Mouse (Mus musculus) forebrain, embryonic 13.5 days (tissue): ENCODE results near the gene Igfbp2. TPM values are rescaled to one million over a fixed set of nuclear protein-coding genes. Genes with fewer than 3 reads are reported as not detected.
A peak's percentile ranks its signal among the peaks of the same experiment; 100 is the strongest.

Experiments used
- ATAC-seq: fragments of 200-750 bp; cut with Nextera tagmentation; 2 replicates; pipeline ENCODE4 v1.8.0; 2017
- H3K27ac ChIP-seq: fragments of 300-500 bp; sonication (generic); 2 replicates; pipeline ENCODE4 v1.5.1; 2015; ENCODE audit warnings: inconsistent platforms, mild to moderate bottlenecking, moderate library complexity
- H3K27me3 ChIP-seq: fragments of 300-500 bp; sonication (generic); 2 replicates; pipeline ENCODE4 v1.6.1; 2015; ENCODE audit warnings: mild to moderate bottlenecking, inconsistent platforms
- H3K36me3 ChIP-seq: fragments of 300-500 bp; sonication (generic); 2 replicates; pipeline ENCODE4 v1.6.1; 2015; ENCODE audit warnings: mild to moderate bottlenecking, inconsistent platforms; ENCODE audit not compliant: poor library complexity, severe bottlenecking
- H3K4me1 ChIP-seq: fragments of 300-500 bp; sonication (generic); 2 replicates; pipeline ENCODE4 v1.6.1; 2015; ENCODE audit warnings: inconsistent platforms
- H3K4me2 ChIP-seq: fragments of 300-500 bp; sonication (generic); 2 replicates; pipeline ENCODE4 v1.6.1; 2015; ENCODE audit warnings: inconsistent platforms, mild to moderate bottlenecking, moderate library complexity
- H3K4me3 ChIP-seq: fragments of 300-500 bp; sonication (generic); 2 replicates; pipeline ENCODE4 v1.5.1; 2015; ENCODE audit warnings: mild to moderate bottlenecking, inconsistent platforms
- H3K9ac ChIP-seq: fragments of 300-500 bp; sonication (generic); 2 replicates; pipeline ENCODE4 v1.6.1; 2015; ENCODE audit warnings: mild to moderate bottlenecking, inconsistent platforms
- H3K9me3 ChIP-seq: fragments of 300-500 bp; sonication (generic); replicated peaks from 2 replicates; pipeline ENCODE4 v1.6.1; 2016; ENCODE audit warnings: inconsistent platforms
- WGBS: fragments of 180-500 bp; shearing (Covaris S2); methylation state at CpG from one replicate; pipeline ENCODE4 v1.1.7; 2015; 5-methylcytosine and 5-hydroxymethylcytosine counted together
- polyA plus RNA-seq: library from polyadenylated mRNA; unstranded; fragments of >200 nt; fragmentation: Nextera tagmentation; extraction: Ambion mirVana; gene quantifications from 2 replicates; pipeline ENCODE4 v1.2.1, GENCODE M21; 2015

Gene Igfbp2
- polyA plus RNA-seq, 1 experiment from 2014 or later, result 319 TPM

GRCm38 (mm10) chr1:72869275-72869674 is 45.0 kb downstream of the Igfbp2 start:
- H3K4me1 ChIP-seq, result peaks cover 65% of the 10 kb centered on the region
- H3K9ac ChIP-seq, result no peak overlapping the region; the same call in 1 of the 2 replicates
- no peak overlapping the region; the same call in 1 of the 2 replicates for H3K27ac ChIP-seq
- no peaks in the 10 kb centered on the region for H3K9me3 ChIP-seq
- H3K27me3 ChIP-seq, result no peaks in the 10 kb centered on the region
- peak overlapping the region; percentile 90 for H3K4me2 ChIP-seq
- no peak for ATAC-seq
- 0 out of 2 replicates have a peak overlapping the region, but pooled peaks have one; percentile 53 for H3K4me3 ChIP-seq
- H3K36me3 ChIP-seq, result peaks cover 1% of the 10 kb centered on the region; the same call in 1 of the 2 replicates

GRCm38 (mm10) chr1:72869681-72870614 is 45.6 kb downstream of the Igfbp2 start:
- Histone ChIP-seq H3K36me3 (no peaks in the 10 kb centered on the region), H3K9me3 (no peaks in the 10 kb centered on the region), H3K9ac (peak overlapping the region; percentile 58), H3K4me3 (peak overlapping the region; percentile 53), H3K4me2 (peak overlapping the region; percentile 90), H3K27ac (peak overlapping the region; percentile 66; the same call in 1 of the 2 replicates), H3K27me3 (no peaks in the 10 kb centered on the region), H3K4me1 (peaks cover 72% of the 10 kb centered on the region)
- 4% methylated on average over 22 of the region's 22 CpGs for WGBS
- ATAC-seq, result no peak

DNA sequence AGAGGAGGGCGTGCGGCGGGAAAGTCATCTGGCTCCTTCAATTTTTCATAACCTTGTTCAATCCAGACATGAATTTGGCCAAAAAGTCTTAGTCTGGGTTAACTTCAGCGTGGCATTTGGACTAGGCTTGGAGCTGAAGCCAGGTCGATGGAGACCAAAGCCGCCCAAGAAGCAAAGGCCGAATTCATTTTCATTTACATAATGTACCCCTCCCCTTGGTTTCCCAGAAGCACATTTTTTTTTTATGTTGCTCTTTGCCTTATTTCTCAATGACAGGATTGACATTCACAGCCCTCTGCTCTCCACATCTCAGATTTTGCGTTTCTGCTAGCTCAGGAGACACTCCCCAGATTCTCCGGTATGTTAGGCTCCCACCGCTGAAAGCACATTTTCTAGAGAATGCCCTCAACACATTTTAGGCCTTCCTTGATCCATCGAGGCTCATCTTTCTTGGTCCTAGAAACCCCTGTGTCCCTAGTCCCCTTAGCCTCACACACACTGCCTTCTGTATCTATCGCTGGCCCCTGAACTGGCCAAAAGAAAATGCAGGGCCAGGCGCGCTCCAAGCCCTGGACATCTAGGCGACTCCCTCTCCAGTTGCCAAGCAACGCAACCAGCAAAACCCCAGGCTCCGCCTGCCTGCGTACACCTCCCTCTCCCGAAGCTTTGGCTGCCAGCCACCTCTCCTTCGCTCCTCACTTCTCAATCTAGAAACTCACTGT is 46.5 kb downstream of the Igfbp2 start:
- Histone ChIP-seq H3K9me3 (no peaks in the 10 kb centered on the region), H3K9ac (peak overlapping the region; percentile 58), H3K4me1 (peaks cover 80% of the 10 kb centered on the region), H3K4me2 (peak overlapping the region; percentile 90), H3K27ac (peak overlapping the region; percentile 66), H3K36me3 (no peaks in the 10 kb centered on the region), H3K4me3 (peak overlapping the region; percentile 53), H3K27me3 (no peaks in the 10 kb centered on the region)
- ATAC-seq, result peak; percentile 53
- WGBS, result 1% methylated on average over 20 of the region's 20 CpGs

GRCm38 (mm10) chr1:72871337-72871696 is 47.0 kb downstream of the Igfbp2 start:
- peak; percentile 9; the same call in 1 of the 2 replicates for ATAC-seq
- Histone ChIP-seq H3K27ac (peak overlapping the region; percentile 85), H3K4me2 (peak overlapping the region; percentile 90), H3K4me1 (peaks cover 77% of the 10 kb centered on the region), H3K27me3 (no peaks in the 10 kb centered on the region), H3K9ac (peak overlapping the region; percentile 66), H3K36me3 (no peaks in the 10 kb centered on the region), H3K9me3 (no peaks in the 10 kb centered on the region), H3K4me3 (peak overlapping the region; percentile 53)
- under 1% methylated on average over 6 of the region's 6 CpGs for WGBS

DNA sequence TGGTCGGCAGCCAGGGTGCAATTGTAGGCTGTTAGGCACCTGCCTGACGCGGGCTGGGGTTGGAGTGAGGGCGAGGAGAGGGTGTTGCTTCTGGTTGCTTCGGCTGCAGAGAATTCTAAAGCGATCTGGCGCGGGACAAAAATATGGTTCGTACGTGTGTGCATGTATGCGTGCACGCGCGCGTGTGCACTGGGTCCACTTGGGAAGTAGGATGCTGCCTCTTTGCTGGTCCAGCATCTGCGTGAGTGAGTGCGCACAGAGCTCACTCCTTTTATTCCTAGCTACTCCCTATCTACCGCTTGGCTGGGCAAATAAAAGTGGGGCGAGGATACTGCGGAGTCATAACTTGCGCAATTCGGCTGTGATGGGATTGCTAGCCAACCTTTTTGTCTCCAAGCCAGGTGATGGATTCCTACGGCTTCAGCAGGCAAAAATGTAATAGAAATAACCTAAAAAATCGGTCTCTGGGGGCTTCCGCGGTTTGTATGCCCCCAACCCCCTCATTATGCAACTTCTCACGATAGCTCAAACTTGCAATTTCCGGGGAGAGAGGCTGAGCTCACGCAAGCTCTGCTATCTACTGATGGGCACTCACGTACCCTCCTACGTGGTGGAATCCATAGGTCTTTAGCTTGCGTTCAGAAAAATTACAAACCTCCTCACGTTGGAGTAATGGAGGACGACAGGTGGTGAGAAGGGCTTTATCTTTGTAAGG is 47.6 kb downstream of the Igfbp2 start:
- Histone ChIP-seq H3K9me3 (no peaks in the 10 kb centered on the region), H3K36me3 (no peaks in the 10 kb centered on the region), H3K4me2 (peak overlapping the region; percentile 90), H3K4me3 (peak overlapping the region; percentile 53), H3K27ac (peak overlapping the region; percentile 85), H3K4me1 (peaks cover 72% of the 10 kb centered on the region), H3K9ac (peak overlapping the region; percentile 66), H3K27me3 (no peaks in the 10 kb centered on the region)
- ATAC-seq, result peak; percentile 14
- under 1% methylated on average over 34 of the region's 34 CpGs for WGBS

GRCm38 (mm10) chr1:72872521-72872920 is 48.2 kb downstream of the Igfbp2 start:
- H3K36me3 ChIP-seq, result no peaks in the 10 kb centered on the region
- H3K27me3 ChIP-seq, result 0 out of 2 replicates have a peak, but pooled peaks cover 3% of the 10 kb centered on the region
- peak overlapping the region; percentile 90 for H3K4me2 ChIP-seq
- peak; percentile 69 for ATAC-seq
- peaks cover 66% of the 10 kb centered on the region for H3K4me1 ChIP-seq
- peak overlapping the region; percentile 53 for H3K4me3 ChIP-seq
- no peak overlapping the region for H3K27ac ChIP-seq
- H3K9me3 ChIP-seq, result no peaks in the 10 kb centered on the region
- H3K9ac ChIP-seq, result peak overlapping the region; percentile 71; the same call in 1 of the 2 replicates
- 0% methylated on average over 8 of the region's 8 CpGs for WGBS

DNA sequence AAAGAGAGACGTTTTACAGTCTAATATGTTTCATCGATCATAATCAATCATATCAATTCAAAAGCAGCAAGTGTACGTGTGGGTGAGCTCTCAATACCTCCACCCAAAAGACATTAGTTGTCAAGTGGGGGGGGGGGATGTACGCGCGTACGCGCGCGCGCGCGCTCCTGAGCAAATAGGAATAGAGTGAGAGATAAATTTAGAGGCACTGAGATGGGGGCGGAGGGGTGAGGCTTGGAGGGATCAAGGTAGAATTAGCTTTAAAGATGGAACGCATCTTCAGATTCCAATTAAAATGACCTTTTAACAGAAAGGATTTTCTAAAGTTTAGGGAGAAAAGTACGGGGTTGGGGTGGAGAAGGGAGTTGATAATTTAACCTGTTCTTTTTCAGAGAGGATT is 48.8 kb downstream of the Igfbp2 start:
- Histone ChIP-seq H3K4me2 (peak overlapping the region; percentile 90), H3K36me3 (no peaks in the 10 kb centered on the region), H3K27ac (peak overlapping the region; percentile 74; the same call in 1 of the 2 replicates), H3K4me3 (peak overlapping the region; percentile 53), H3K9ac (peak overlapping the region; percentile 71), H3K27me3 (0 out of 2 replicates have a peak, but pooled peaks cover 3% of the 10 kb centered on the region), H3K4me1 (peaks cover 64% of the 10 kb centered on the region), H3K9me3 (no peaks in the 10 kb centered on the region)
- no peak for ATAC-seq
- WGBS, result under 1% methylated on average over 16 of the region's 16 CpGs

DNA sequence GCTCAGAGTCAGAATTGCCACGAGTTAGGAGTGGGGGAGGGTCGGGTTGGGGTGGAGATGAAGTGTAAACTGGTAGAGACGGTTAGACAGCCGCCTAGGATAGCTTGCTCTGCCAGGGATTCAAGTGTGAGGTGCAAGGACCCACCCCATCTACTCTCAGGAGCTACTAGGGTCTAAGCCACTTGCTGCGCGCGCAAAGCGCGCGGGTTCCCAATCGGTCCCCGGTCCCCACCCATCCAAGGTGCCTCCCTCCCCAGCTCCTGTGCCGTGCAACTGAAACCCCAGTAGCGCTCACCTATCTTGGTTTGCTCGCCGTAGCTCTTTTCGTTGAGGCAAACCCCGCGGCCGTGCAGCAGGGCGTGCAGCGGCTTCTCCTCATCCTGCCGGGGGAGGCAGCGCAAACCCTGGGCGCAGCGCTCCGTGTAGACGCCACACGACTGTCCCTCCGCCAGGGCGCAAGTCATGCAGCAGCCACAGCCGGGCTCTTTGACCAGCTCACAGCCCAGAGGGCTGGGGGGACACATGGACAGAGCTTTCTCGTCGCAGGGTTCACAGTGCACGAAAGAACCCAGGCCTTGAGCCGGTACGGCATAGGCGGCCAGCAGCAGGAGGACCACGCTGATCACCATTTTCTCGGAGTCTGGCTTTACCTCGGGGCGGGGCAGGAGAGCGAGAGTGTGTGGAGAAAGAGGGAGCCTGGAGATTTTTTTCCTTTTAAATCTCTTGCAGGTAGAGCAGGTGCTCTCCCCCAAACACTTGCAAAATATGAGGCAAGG is 49.4 kb downstream of the Igfbp2 start:
- WGBS, result under 1% methylated on average over 43 of the region's 43 CpGs
- peak overlapping the region; percentile 53 for H3K4me3 ChIP-seq
- H3K4me1 ChIP-seq, result peaks cover 64% of the 10 kb centered on the region
- H3K27me3 ChIP-seq, result 0 out of 2 replicates have a peak, but pooled peaks cover 3% of the 10 kb centered on the region
- ATAC-seq, result peak; percentile 13; the same call in 1 of the 2 replicates
- no peaks in the 10 kb centered on the region for H3K9me3 ChIP-seq
- no peaks in the 10 kb centered on the region for H3K36me3 ChIP-seq
- H3K27ac ChIP-seq, result peak overlapping the region; percentile 74
- H3K4me2 ChIP-seq, result peak overlapping the region; percentile 90
- H3K9ac ChIP-seq, result peak overlapping the region; percentile 71

GRCm38 (mm10) chr1:72874287-72875211 is 50.2 kb downstream of the Igfbp2 start, which contains the start of gene Igfbp5:
Gene Igfbp5, minus strand, starts transcription at chr1:72874884.
- H3K4me2 ChIP-seq, result peak within 1 kb of the TSS; percentile 90
- peak within 1 kb of the TSS; percentile 74 for H3K27ac ChIP-seq
- under 1% methylated on average over 38 of the region's 38 CpGs for WGBS
- peak within 1 kb of the TSS; percentile 53 for H3K4me3 ChIP-seq
- ATAC-seq, result peak; percentile 37
- 0 out of 2 replicates have a peak, but pooled peaks cover 3% of the 10 kb centered on the region for H3K27me3 ChIP-seq
- H3K9me3 ChIP-seq, result no peaks in the 10 kb centered on the region
- H3K4me1 ChIP-seq, result peaks cover 58% of the 10 kb centered on the region
- H3K36me3 ChIP-seq, result no peaks in the 10 kb centered on the region
- peak within 1 kb of the TSS; percentile 71 for H3K9ac ChIP-seq

GRCm38 (mm10) chr1:72875708-72876107 is 51.4 kb downstream of the Igfbp2 start:
- Histone ChIP-seq H3K4me1 (peaks cover 47% of the 10 kb centered on the region), H3K36me3 (no peaks in the 10 kb centered on the region), H3K27me3 (0 out of 2 replicates have a peak, but pooled peaks cover 3% of the 10 kb centered on the region), H3K9ac (no peak overlapping the region), H3K9me3 (no peaks in the 10 kb centered on the region), H3K27ac (no peak overlapping the region), H3K4me2 (peak overlapping the region; percentile 90), H3K4me3 (no peak overlapping the region)
- ATAC-seq, result no peak
- WGBS, result 3% methylated on average over 3 of the region's 3 CpGs
